Mouse (Mus musculus) kidney, adult 11 months (tissue): Measurements from ENCODE around the gene Junb.
A peak's percentile ranks its signal among the peaks of the same experiment; 100 is the strongest.

Experiments used
- DNase-seq: peaks from one replicate; pipeline ENCODE4 v3.0.0; 2022

Gene Junb

DNA sequence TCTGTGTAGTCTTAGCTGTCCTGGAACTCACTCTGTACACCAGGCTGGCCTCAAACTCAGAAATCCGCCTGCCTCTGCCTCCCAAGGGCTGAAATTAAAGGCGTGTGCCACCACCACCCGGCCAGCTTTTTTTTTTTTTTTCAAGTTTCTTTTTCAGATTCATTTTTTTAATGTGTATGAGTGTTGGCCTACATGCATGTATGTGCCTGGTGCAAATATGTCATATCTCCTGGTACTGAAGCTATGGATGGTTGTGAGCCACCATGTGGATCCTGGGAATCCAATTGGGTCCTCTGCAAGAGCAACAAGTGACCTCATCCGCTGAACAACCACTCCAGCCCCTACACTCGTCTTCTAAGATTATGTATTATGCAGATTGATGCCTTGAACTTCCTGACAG, 8.9 kb upstream of the Junb start:
- DNase-seq = no peak

DNA sequence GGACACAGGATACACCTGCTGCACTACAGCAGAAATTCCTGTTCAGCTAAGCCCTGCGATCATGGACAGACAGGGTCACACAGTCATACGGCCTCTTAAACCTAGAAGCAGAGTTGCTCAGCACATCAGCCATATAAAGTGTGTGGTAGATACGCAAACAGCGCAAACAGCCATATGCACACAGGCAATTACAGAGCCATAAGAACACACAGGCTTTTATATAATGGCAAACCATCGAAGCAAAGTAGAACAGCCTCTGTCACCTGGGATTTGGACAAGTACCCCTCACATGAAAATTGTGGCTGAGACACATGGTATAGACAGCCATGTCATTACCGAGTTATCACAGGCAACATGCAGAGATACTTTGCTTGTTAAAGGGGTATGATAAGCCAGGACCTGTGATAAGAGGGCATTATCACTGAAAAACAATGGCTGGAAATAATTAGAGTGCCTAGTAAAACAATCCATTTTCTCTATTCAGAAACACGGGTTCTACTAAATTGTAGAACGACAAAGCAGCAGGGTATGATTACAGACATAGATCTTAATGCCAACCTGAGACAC, 7.9 kb upstream of the Junb start:
- no peak for DNase-seq

- peak; percentile 93 for DNase-seq
These were observed 7.3 kb upstream of the Junb start for GRCm38 (mm10) chr8:84985684-84986378.

GRCm38 (mm10) chr8:84985049-84985683, 6.6 kb upstream of the Junb start:
- DNase-seq = no peak

DNA sequence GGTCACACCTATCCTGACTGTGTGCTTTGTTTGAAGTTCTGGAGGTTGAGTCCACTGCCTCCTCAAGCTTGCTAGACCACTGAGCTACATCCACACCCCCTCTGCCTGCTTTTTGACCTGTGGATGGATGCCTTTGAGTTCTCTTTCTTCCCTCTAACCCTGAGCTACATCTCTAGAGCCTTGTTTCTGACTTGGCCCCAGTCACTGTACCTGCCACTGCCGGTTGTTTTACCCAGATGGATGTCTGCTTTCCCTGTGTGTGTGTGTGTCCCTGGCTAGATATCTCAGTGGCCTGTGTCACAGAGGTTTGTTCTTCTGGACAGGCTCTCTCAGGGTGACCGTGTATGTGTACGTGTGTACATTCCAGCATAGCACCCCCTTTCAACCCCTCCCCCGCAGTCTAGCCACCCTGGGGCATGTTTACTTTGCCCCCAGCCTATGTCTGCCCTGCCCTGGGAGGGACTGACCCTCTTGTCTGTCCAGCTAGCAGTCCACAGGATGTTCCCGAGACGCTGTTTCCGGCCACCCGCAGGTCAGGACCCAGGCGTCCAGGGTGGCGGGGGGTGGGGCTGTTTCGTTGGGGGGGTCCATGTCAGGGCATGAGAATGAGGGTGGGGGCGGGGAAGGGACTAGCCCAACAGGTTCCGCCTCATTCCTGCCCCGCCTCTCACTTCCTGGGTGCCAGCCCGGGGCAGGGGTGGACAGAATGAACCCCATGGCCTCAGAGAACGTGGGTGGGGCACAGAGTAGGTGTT, 6.0 kb upstream of the Junb start:
- peak; percentile 82 for DNase-seq

GRCm38 (mm10) chr8:84982499-84983011, 4.0 kb upstream of the Junb start:
- no peak for DNase-seq

DNA sequence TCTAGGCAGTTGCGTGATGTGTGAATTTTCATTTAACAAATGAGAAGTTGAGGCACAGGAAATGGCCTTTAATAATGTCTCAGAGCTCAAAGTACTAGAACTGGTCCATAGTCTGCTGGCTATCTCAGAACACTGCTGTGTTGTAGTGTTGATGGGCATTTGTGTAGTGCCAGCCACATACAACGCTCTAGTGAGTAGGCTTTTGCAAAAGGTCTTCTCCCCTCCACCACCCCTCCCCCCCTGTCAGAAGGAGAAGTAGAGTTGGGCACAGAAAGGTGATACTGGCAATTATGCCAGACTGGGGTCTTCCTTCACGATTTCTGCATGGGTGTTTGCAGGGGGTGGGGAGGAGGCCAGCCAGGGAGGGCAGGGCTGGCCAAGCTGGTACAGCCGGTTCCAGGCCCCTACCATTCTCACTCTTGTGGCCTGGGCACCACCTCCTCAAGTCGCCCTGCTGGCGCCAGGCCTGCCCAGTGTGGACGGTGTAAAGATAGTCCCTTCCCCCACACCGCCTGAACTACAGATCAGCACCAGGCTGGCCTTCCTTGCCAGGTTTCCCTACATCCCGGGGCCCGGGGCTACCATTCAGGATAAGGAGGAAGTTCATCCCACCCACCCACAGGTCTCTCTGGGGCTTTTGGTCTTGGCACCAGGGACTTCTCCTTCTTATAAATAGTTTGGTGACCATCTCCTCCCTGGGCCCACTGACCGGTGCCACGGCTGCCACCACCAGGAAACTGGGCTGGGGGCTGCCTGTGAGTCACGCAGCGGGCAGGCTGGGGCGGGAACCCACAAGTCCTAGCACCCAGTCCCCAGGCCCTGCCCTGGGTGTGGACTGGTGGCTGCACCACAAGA, 3.4 kb upstream of the Junb start:
- peak; percentile 77 for DNase-seq

- peak; percentile 96 for DNase-seq
These were observed 2.3 kb upstream of the Junb start for GRCm38 (mm10) chr8:84980622-84981358.

DNA sequence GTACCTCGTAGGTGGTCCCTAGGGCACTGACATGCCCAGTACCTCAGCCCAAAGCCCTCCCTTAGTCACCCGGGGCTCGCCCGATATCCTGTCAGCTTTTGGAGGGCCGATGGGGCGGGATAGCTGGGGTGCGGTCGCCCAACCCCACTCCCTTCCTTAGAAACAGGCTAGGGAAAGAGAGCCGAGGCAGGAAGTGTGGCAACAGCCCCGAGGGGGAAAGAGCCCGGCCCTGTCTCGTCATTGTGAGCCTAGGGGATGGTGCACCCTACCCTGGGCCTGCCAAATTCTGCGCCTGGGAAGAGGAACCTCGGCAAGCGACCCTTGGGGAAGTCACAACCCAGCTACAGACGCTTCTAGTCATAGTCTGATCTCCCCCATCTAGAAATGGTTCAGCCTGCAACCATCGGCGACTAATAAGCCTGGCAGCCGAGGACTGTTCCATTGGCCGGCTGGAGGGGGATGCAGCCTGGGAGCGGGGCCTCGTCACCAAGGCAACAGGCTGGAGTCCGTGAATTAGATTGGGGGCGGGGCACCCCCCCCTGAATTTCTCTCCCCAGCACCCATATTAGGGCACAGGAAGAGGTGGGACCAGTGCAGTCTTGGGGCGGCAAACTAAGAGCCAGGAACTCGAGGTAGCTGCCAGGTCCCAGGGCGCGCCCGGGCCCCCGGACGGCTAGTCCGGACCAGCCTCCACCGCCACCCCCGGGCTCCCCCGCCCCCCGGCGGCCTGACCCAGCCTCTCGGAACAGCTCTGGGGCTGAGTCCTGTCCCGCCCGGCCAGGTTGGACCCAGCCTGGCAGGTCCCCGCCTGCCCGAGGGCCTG, 1.3 kb upstream of the Junb start:
- DNase-seq = peak; percentile 98

GRCm38 (mm10) chr8:84977435-84978247, 877 bp downstream of the Junb start:
- DNase-seq = peak; percentile 70

DNA sequence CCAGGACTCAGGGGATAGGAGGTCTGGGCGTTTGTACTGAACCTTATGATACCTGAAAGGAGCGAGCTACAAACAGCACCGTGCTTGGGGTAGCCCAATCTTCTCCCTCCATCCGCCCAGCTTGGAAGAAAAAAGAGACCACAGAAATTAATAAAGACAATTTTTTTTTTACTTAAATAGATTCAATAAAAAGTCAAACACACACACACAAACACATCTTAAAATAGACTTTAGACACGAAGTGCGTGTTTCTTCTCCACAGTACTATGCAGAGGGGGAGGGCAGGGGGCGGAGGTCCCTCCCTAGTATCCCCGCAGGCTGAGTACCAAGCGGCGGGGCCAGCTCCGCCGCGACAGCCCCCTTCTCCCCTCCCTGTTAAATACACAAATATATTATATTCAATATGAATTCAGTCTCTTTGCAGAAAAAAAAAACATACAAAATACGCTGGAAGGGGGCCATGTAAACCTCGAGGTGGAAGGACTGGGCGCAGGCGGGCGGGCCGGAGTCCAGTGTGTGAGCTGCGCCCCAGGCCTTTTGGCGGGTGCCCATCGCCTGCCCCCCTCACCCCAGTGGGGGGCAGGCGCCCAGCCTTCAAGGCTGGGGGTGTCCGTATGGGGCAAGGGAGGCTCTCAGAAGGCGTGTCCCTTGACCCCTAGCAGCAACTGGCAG, 1.6 kb downstream of the Junb start:
- DNase-seq = no peak

DNA sequence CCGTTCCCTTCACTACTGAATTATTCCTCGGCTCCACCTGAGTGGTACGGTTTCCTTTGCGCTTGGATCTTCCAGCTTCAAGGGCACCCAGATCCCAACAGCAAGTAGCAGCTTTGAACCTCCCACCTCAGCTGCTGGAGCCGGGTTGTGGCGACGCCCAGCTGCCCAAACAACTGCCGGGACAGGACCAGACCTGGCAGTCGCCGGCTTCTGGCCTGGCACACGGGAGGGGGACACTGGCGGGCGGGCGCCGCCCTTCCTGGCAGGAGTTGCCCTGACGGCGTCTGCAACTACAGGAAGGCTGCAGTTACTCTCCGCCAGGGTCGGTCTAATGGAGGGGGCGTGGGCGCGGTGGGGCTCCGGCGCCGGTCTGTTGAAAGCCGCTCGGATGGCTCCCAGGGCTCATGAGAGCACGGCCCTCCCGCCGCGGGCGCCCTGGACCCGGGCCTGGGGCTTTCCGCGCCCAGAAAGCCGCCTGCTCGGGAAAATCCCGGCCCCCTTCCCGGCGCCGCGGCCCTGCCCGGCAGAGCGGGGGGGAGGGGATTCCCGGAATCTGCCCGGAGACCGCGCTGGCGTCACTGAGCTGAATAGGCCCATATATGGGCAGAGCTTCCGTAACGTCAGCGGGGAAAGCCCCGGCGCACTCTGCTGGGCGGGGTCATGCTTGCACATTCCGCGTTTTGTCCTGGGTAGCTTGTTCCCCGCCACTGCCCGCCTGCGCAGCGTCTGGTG, 2.3 kb downstream of the Junb start:
- DNase-seq = peak; percentile 95

GRCm38 (mm10) chr8:84975434-84975833, 3.1 kb downstream of the Junb start:
- DNase-seq = peak; percentile 59

GRCm38 (mm10) chr8:84974543-84975142, 3.9 kb downstream of the Junb start:
- no peak for DNase-seq

DNA sequence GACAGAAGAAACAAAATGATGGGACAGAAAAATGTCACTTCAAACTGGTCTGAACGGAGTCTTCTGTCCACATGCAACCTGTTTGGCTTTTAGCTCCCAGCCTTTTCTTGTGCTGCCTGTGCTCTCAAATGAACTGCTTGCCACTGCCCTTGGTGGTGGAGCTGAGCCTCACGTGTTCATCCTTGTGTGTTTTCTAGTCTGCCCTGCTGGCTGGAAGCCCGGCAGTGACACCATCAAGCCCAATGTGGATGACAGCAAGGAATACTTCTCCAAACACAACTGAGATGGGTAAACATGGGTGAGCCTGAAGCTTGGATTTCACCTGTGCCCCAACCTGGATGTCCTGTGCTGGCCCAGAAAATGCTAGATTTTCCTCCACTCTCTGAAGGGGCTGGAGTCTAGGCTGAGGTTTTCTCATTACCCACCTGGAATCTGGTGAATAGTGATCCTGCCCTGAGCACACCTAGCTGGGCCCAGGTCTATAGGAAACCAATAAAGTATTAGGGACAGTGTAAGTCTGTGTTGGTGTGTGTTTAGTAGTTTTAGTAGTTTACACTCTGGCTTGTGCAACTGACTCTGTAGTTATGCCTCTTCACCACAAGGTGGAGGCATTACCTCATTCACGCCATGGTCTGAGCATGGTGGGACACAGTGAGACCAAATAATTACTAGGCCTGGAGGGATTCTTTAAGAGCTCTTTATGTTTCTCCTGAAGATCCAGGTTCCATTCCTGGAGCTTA, 4.5 kb downstream of the Junb start:
- peak; percentile 74 for DNase-seq

- no peak for DNase-seq
These were observed 5.4 kb downstream of the Junb start for GRCm38 (mm10) chr8:84973079-84973478.

GRCm38 (mm10) chr8:84970913-84971312, 7.6 kb downstream of the Junb start:
- no peak for DNase-seq
